ENCODE assay signal across 8 mouse cellular contexts in the genomic region with DNA sequence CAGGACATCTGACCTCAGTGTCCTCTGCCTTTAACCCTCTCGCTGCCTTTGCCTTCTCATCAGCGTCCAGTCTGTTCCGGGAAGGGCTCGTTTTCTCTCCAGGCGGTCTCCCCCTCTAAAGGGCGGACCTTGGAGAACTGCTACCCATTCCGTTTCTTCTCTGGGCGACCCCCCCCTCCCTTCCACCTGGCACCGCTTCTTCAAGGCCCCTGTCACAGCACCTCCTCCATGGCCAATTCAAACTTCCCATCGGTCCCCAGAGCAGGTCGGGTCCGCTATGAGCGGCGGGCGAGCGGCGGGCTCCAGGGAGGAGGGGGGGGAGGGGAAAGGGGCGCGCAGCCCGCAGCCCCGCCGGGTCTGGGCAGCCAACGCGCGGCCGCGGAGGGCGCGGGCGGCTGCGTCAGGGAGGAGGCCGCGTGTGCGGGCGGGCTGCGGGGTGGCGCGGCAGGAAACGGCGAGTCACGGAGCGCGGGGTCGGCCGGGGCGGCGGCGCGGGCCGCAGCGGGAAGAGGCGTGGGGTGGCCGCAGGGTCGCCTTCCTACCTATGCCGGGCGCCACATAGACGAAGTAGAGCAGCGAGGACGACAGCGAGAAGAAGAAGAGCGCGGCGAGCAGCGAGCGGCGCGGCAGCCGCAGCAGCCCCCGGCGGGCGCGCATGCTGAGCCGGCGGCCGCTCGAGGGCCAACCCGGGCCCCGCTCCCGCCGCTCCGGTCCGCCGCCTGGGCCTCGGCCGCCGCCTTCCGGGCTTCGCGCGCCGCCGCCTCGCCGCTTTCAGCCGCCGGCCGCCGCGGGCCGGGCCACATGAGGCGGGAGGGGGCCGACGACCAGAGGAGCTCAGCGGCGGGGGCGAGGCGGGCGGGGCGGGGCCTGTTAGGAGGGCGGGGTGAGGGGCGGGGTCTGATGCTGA. TPM values are rescaled to one million over a fixed set of nuclear protein-coding genes. Genes with fewer than 3 reads are reported as not detected.
DNase-seq lines count a peak whose midpoint lies in the region; ATAC-seq and TF ChIP-seq lines count a peak whose summit lies in the region.

B4galt5 (minus strand) TSS at position 808 of the 907 bp plus-strand sequence.

- under 1% methylated on average over 89 of the region's 111 CpGs for WGBS in intestine, embryonic 15.5 days
- WGBS in liver, embryonic 12.5 days (ENCODE audit: insufficient replicate concordance) = 2% methylated on average over 84 of the region's 111 CpGs
- WGBS in olfactory bulb, adult 2 months = 4% methylated on average over 102 of the region's 111 CpGs

- H3K9me3 ChIP-seq in intestine, embryonic 15.5 days = no peaks in the 10 kb centered on the region
- no peaks in the 10 kb centered on the region for H3K9me3 ChIP-seq in liver, embryonic 12.5 days (replicated peaks)

- DNase-seq in urinary bladder, adult 2 months (ENCODE audit: low spot score) = peak; percentile 33
- DNase-seq in urinary bladder, postnatal 10 days (ENCODE audit: low spot score) = no peak
- DNase-seq in cerebellum, adult 18-20 months = peak; percentile 47 to 69
- DNase-seq in gastrocnemius, postnatal 4 days (ENCODE audit: low spot score in 2 of 2) = peak in 1 of 2 experiments; percentile 44
- DNase-seq in ovary, postnatal 36 days (ENCODE audit: low spot score) = no peak

- H3K36me3 ChIP-seq in intestine, embryonic 15.5 days = no peaks in the 10 kb centered on the region
- H3K36me3 ChIP-seq in liver, embryonic 12.5 days = 0 out of 2 replicates have a peak, but pooled peaks cover 3% of the 10 kb centered on the region

- peak within 1 kb of the TSS; percentile 74 for H3K27ac ChIP-seq in intestine, embryonic 15.5 days
- H3K27ac ChIP-seq in liver, embryonic 12.5 days = peak within 1 kb of the TSS; percentile 87
- peak within 1 kb of the TSS; percentile 66 for H3K27ac ChIP-seq in olfactory bulb, adult 2 months (ENCODE audit: insufficient read depth, low read depth, low read length)

- H3K9ac ChIP-seq in intestine, embryonic 15.5 days = peak within 1 kb of the TSS; percentile 86
- H3K9ac ChIP-seq in liver, embryonic 12.5 days = peak within 1 kb of the TSS; percentile 90

- H3K4me1 ChIP-seq in intestine, embryonic 15.5 days (replicated peaks) = peaks cover 15% of the 10 kb centered on the region
- peaks cover 89% of the 10 kb centered on the region for H3K4me1 ChIP-seq in liver, embryonic 12.5 days
- H3K4me1 ChIP-seq in olfactory bulb, adult 2 months (ENCODE audit: control insufficient read depth, insufficient read depth, low read length) = peaks cover 7% of the 10 kb centered on the region

- no peak; the same call in 1 of the 2 replicates for ATAC-seq in intestine, embryonic 15.5 days
- peak; percentile 3 for ATAC-seq in liver, embryonic 12.5 days

- peak; percentile 8; the same call in 1 of the 2 replicates for TF ChIP-seq POLR2A in olfactory bulb, adult 2 months (IDR thresholded peaks at IDR 0.05; ENCODE audit: insufficient read depth, low read depth, low read length)

- H3K4me3 ChIP-seq in intestine, embryonic 15.5 days (replicated peaks) = peak within 1 kb of the TSS; percentile 92
- peak within 1 kb of the TSS; percentile 76 for H3K4me3 ChIP-seq in liver, embryonic 12.5 days
- peak within 1 kb of the TSS; percentile 95 for H3K4me3 ChIP-seq in olfactory bulb, adult 2 months (ENCODE audit: insufficient read depth, low read depth, low read length)

- TF ChIP-seq CTCF in olfactory bulb, adult 2 months (IDR thresholded peaks at IDR 0.05; ENCODE audit: insufficient read depth, low read depth, low read length) = no peak

- H3K4me2 ChIP-seq in intestine, embryonic 15.5 days (replicated peaks) = peak within 1 kb of the TSS; percentile 82
- H3K4me2 ChIP-seq in liver, embryonic 12.5 days = peak within 1 kb of the TSS; percentile 96

- no peaks in the 10 kb centered on the region for H3K27me3 ChIP-seq in intestine, embryonic 15.5 days (replicated peaks)
- H3K27me3 ChIP-seq in liver, embryonic 12.5 days (replicated peaks) = peaks cover 47% of the 10 kb centered on the region

RNA-seq across cellular contexts. Expression of gene B4galt5, which starts in this region (rescaled TPM):
- 12.6 and 28.4 TPM in 2 replicates for polyA plus RNA-seq in urinary bladder, adult 2 months (2012; rRNA removed)
- 10 to 100 TPM; 40.0 to 41.0 TPM for total RNA-seq in gastrocnemius, postnatal 4 days (2021)
- 9.6 and 10.8 TPM in 2 replicates for polyA plus RNA-seq in intestine, embryonic 15.5 days (2015; fragmentation: Nextera tagmentation; extraction: Ambion mirVana)
- 8.1 and 9.9 TPM in 2 replicates for polyA plus RNA-seq in liver, embryonic 12.5 days (2016; fragmentation: Nextera tagmentation; extraction: Ambion mirVana)
- not detected in 2 replicates for polyA plus RNA-seq in olfactory bulb, adult 2 months (2012; ENCODE audit: insufficient read depth, insufficient read length, low replicate concordance, missing spikeins)

Comparison
In these comparisons a context has a peak if more than half of its experiments do, and no peak if none do; other contexts are left out.
1. DNase-seq: peak in urinary bladder, adult 2 months (single experiment) and cerebellum, adult 18-20 months (2 of 2); none in urinary bladder, postnatal 10 days (single experiment) and ovary, postnatal 36 days (single experiment).
2. Peak in every context shown above with its lines, with median percentiles within 50 percentile points of each other: H3K27ac ChIP-seq and H3K4me3 ChIP-seq.